Mouse (Mus musculus) liver, adult 2 months (tissue): ENCODE measurements around the gene Clec10a.

ENCODE experiments used
- CTCF ChIP-seq: fragments of 200-500 bp; IDR thresholded peaks from 2 replicates; pipeline ENCODE4 v1.5.1; 2011; ENCODE audit warnings: low read depth, low read length, control low read depth
- POLR2A ChIP-seq: fragments of 200-500 bp; IDR thresholded peaks from 2 replicates; pipeline ENCODE4 v1.6.1; 2011; ENCODE audit warnings: low read length, control low read depth; ENCODE audit not compliant: insufficient read depth; ENCODE audit errors: extremely low read depth

GRCm38 (mm10) chr11:70179401-70179800, 23.4 kb downstream of the Clec10a start:
- TF ChIP-seq CTCF (peak; percentile 32; the same call in 1 of the 2 replicates), POLR2A (no peak)
